Mouse (Mus musculus): Measurements from ENCODE around the gene Adamts9.

- TF ChIP-seq CTCF (IDR thresholded peaks at IDR 0.05; ENCODE audit: low read depth, low read length) (no peak), TAL1 (conservative IDR thresholded peaks at IDR 0.05; ENCODE audit: low read depth, low read length) (no peak), GATA1 (IDR thresholded peaks at IDR 0.05; ENCODE audit: borderline replicate concordance, low read length) (no peak), POLR2AphosphoS5 (IDR thresholded peaks at IDR 0.05; ENCODE audit: insufficient replicate concordance, low read depth, low read length) (no peak), GATA2 (IDR thresholded peaks at IDR 0.05; ENCODE audit: borderline replicate concordance, low read depth, low read length) (no peak)
These were observed 1.4 kb downstream of the Adamts9 start for GRCm38 (mm10) chr6:92941756-92942420.
